8 mouse cellular contexts compared by ENCODE assay signal in genomic region chr17:49243419-49243818, GRCm38 (mm10).
A peak's percentile ranks its signal among the peaks of the same experiment; 100 is the strongest.
DNase-seq lines count a peak whose midpoint lies in the region; ATAC-seq and TF ChIP-seq lines count a peak whose summit lies in the region.
"Had no signal": no experiment of that assay in that cellular context is flagged by ENCODE, and none has a peak within 500 bp of the region (broad histone marks: within the 10 kb centered on the region; RNA-seq: fewer than 3 reads in every experiment).

No protein-coding gene starts in this region.

- H3K9ac ChIP-seq in kidney, postnatal 0 days (ENCODE audit: low read depth, low read length): no peak overlapping the region
- H3K9ac ChIP-seq: liver, embryonic 14.5 days had no signal

- peak; percentile 52 for DNase-seq in right cerebral cortex, postnatal 14 days
- DNase-seq in right cerebral cortex, postnatal 25 days: no peak
- DNase-seq in frontal cortex, postnatal 14 days (ENCODE audit: low spot score in 2 of 2): peak; percentile 32 to 33
- peak; percentile 58 for DNase-seq in kidney, postnatal 0 days (ENCODE audit: low spot score)
- peak; percentile 32 for DNase-seq in lung, postnatal 36 days
- DNase-seq in spleen, postnatal 36 days (ENCODE audit: low spot score in 2 of 2): no peak
- no peak for DNase-seq in retina, embryonic 14.5 days (ENCODE audit: low spot score)

- TF ChIP-seq CTCF in kidney, postnatal 0 days (IDR thresholded peaks at IDR 0.05; ENCODE audit: low read depth): no peak

- H3K27ac ChIP-seq in kidney, postnatal 0 days: no peak overlapping the region
- H3K27ac ChIP-seq: liver, embryonic 14.5 days had no signal

- H3K4me1 ChIP-seq in kidney, postnatal 0 days (replicated peaks; ENCODE audit: insufficient read depth, low read length): no peaks in the 10 kb centered on the region; the same call in 1 of the 2 replicates

- H3K9me3 ChIP-seq in kidney, postnatal 0 days (replicated peaks; ENCODE audit: low read length): no peaks in the 10 kb centered on the region

- H3K36me3 ChIP-seq in kidney, postnatal 0 days (ENCODE audit: insufficient read depth, low read length): no peaks in the 10 kb centered on the region

- H3K27me3 ChIP-seq in kidney, postnatal 0 days (ENCODE audit: insufficient read depth, low read length): no peaks in the 10 kb centered on the region

- no peak overlapping the region for H3K4me2 ChIP-seq in kidney, postnatal 0 days (ENCODE audit: low read length)

- 40% methylated on average over 2 of the region's 2 CpGs for WGBS in kidney, postnatal 0 days

- H3K4me3 ChIP-seq in kidney, postnatal 0 days (replicated peaks; ENCODE audit: low read depth, low read length): no peak overlapping the region

- ATAC-seq in kidney, postnatal 0 days (replicated peaks; ENCODE audit: low FRiP score, low read depth): no peak

Comparison
In these comparisons a context has a peak if more than half of its experiments do, and no peak if none do; other contexts are left out.
1. DNase-seq: peak in right cerebral cortex, postnatal 14 days (single experiment), frontal cortex, postnatal 14 days (2 of 2), kidney, postnatal 0 days (single experiment) and lung, postnatal 36 days (single experiment); none in right cerebral cortex, postnatal 25 days (single experiment), spleen, postnatal 36 days (0 of 2) and retina, embryonic 14.5 days (single experiment).